Mouse (Mus musculus) urinary bladder, postnatal 14 days (tissue): ENCODE data around the gene Dbn1.
A peak's percentile ranks its signal among the peaks of the same experiment; 100 is the strongest.
"Not testable (repeated sequence)": the region's sequence is repeated elsewhere in the genome, so short reads cannot be mapped to it uniquely, and the experiment has no call there.

Experiments
- DNase-seq: peaks from one replicate; pipeline ENCODE4 v3.0.0; 2021; ENCODE audit warnings: low spot score

The Dbn1 gene

GRCm38 (mm10) chr13:55450511-55450980 lies 37.4 kb downstream of the Dbn1 start:
- peak; percentile 45 for DNase-seq

GRCm38 (mm10) chr13:55449679-55450441 lies 38.1 kb downstream of the Dbn1 start:
- no peak for DNase-seq

DNA sequence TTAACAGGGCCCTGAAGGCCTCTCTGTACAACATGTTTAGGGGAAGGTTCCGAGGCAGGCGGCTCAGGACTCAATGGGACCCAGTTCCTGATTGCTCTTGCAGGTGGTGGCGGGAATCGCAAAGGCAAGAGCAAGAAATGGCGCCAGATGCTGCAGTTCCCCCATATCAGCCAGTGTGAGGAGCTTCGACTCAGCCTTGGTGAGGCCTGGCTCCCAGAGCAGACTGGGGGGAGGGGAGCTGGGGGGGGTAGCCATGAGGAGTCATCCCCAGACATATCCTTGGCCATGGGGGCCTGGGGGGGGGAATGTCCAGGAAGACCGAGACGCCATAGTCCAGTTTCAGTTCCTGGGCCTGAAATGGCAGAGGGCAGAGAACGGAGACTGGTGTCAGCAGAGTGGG lies 38.7 kb downstream of the Dbn1 start:
- DNase-seq = no peak

DNA sequence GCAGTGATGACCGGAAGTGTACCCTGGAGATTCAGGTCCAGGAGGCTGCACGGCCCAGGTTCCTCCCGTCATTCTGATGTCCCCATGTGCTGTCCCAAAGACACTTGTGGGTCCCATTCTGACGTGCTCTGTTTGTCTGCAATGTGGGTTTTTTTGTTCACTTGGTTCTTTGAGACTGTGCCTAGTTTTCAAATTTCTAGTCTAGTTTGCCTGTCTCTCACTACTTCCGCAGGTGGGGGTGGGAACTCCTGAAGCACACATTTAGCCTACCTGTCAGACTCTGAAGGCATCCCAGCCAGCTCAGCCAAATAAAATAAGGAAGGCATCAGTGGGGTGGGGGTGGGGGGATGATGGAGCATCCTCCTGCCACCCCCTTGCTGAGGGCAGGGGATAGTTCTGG lies 39.8 kb downstream of the Dbn1 start:
- no peak for DNase-seq

DNA sequence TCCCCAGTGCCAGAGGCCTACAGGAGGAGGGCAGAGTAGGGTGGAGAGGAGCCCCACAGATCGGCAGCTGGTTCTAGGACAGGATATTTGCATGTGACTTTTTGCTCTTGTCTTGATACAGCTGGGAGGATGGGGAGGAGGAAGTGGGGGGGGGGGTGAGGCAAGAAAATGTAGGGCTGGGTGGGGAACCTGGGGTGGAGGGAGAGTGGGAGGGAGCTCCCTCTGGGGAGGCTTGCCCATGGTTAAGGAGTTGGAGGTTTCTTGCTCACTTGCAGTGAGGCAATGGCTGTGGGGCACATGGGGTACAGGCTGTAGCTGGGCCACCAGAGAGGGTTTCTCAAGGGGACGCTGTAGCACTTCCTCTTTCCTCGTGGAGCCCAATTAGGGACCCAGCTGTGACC lies 40.4 kb downstream of the Dbn1 start:
- no peak for DNase-seq

GRCm38 (mm10) chr13:55446483-55447105 lies 41.3 kb downstream of the Dbn1 start:
- no peak for DNase-seq

- DNase-seq = no peak
These were observed 42.4 kb downstream of the Dbn1 start for GRCm38 (mm10) chr13:55445361-55446091.

- peak; percentile 99 for DNase-seq
These were observed 43.0 kb downstream of the Dbn1 start, which contains the start of gene Grk6 for GRCm38 (mm10) chr13:55444937-55445315. Gene Grk6 (plus strand): TSS chr13:55445072.

GRCm38 (mm10) chr13:55444286-55444936 lies 43.5 kb downstream of the Dbn1 start:
- peak; percentile 87 for DNase-seq

GRCm38 (mm10) chr13:55443799-55444285 lies 44.1 kb downstream of the Dbn1 start:
- no peak for DNase-seq

- DNase-seq = not testable (repeated sequence)
These were observed 50.7 kb downstream of the Dbn1 start for GRCm38 (mm10) chr13:55437111-55437629.

GRCm38 (mm10) chr13:55431889-55432685 lies 55.8 kb downstream of the Dbn1 start:
- no peak for DNase-seq

GRCm38 (mm10) chr13:55430566-55430965 lies 57.3 kb downstream of the Dbn1 start:
- DNase-seq = no peak

- DNase-seq = peak; percentile 56
These were observed 58.6 kb downstream of the Dbn1 start for GRCm38 (mm10) chr13:55429226-55429888.

- DNase-seq = no peak
These were observed 61.3 kb downstream of the Dbn1 start, which contains the start of gene F12 for GRCm38 (mm10) chr13:55426613-55427012. Gene F12 (minus strand): TSS chr13:55426793.
